8 mouse cellular contexts compared by ENCODE assay signal in the genomic region with DNA sequence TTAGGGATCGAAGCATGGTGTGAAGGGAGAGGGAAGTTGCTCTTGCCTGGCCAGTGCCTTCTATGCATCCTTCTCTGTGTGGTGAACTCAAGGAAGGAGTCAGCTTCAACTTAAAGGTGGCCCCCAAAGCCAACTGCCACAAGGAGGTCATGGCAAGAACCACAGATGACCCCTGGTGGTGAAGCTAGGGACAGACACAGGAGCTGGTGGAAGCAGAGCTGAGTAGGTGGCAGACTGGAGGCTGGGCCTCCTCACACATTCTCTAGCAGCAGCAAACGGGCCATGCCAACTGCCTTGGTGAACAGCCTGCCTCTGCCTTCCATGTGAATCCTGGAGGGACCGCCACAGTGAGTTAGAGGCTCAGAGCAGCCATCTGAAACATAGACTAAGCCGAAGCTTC. TPM values are rescaled to one million over a fixed set of nuclear protein-coding genes. Genes with fewer than 3 reads are reported as not detected.
DNase-seq lines count a peak whose midpoint lies in the region; ATAC-seq and TF ChIP-seq lines count a peak whose summit lies in the region.

No protein-coding gene starts in this region.

- no peak for TF ChIP-seq POLR2A in ES-Bruce4 (IDR thresholded peaks at IDR 0.05; ENCODE audit: insufficient read depth, low read length)

- ATAC-seq in lung, embryonic 15.5 days (ENCODE audit: borderline replicate concordance, extremely low read depth, low FRiP score, low TSS enrichment): 0 out of 2 replicates have a peak, but pooled peaks have one; percentile 24
- ATAC-seq in erythroid progenitor cell, adult 5-6 weeks (replicated peaks; ENCODE audit: low FRiP score, poor library complexity, severe bottlenecking): no peak

- H3K4me2 ChIP-seq in lung, embryonic 15.5 days: no peak overlapping the region

- WGBS in lung, embryonic 15.5 days: 69% methylated on average over 4 of the region's 4 CpGs

- TF ChIP-seq EP300 in ES-Bruce4 (IDR thresholded peaks at IDR 0.05; ENCODE audit: insufficient read depth, low read depth, low read length): no peak

- peak; percentile 76 for TF ChIP-seq CTCF in ES-Bruce4 (IDR thresholded peaks at IDR 0.05; ENCODE audit: low read depth, low read length)

- no peaks in the 10 kb centered on the region for H3K27me3 ChIP-seq in ES-Bruce4 (ENCODE audit: control insufficient read depth, insufficient read depth, low read length, poor library complexity, severe bottlenecking)
- H3K27me3 ChIP-seq in lung, embryonic 15.5 days: no peaks in the 10 kb centered on the region

- H3K36me3 ChIP-seq in ES-Bruce4 (ENCODE audit: control insufficient read depth, insufficient read depth, low read length, poor library complexity, severe bottlenecking): no peaks in the 10 kb centered on the region
- H3K36me3 ChIP-seq in lung, embryonic 15.5 days: no peaks in the 10 kb centered on the region

- H3K4me1 ChIP-seq in ES-Bruce4 (ENCODE audit: control insufficient read depth, insufficient read depth, low read length): peaks cover 4% of the 10 kb centered on the region
- H3K4me1 ChIP-seq in lung, embryonic 15.5 days: peaks cover 12% of the 10 kb centered on the region

- peak; percentile 67 for DNase-seq in A20 (ENCODE audit: low read depth, low spot score)
- peak; percentile 61 for DNase-seq in cerebellum, adult 8-10 months
- DNase-seq in gastrocnemius, postnatal 10 days: peak; percentile 58
- peak; percentile 76 to 85 for DNase-seq in kidney, postnatal 36 days
- DNase-seq in right cerebral cortex, postnatal 4 days: peak; percentile 37

- H3K4me3 ChIP-seq in ES-Bruce4 (ENCODE audit: low read depth, low read length): no peak overlapping the region
- H3K4me3 ChIP-seq in lung, embryonic 15.5 days: no peak overlapping the region

- no peaks in the 10 kb centered on the region for H3K9me3 ChIP-seq in ES-Bruce4 (replicated peaks; ENCODE audit: control insufficient read depth, insufficient read depth, low read length, poor library complexity, severe bottlenecking)
- no peaks in the 10 kb centered on the region for H3K9me3 ChIP-seq in lung, embryonic 15.5 days

- H3K9ac ChIP-seq in ES-Bruce4 (ENCODE audit: low read depth, poor library complexity, severe bottlenecking): no peak overlapping the region
- no peak overlapping the region for H3K9ac ChIP-seq in lung, embryonic 15.5 days

- H3K27ac ChIP-seq in ES-Bruce4 (ENCODE audit: insufficient read depth, low read length): no peak overlapping the region
- H3K27ac ChIP-seq in lung, embryonic 15.5 days: no peak overlapping the region

RNA-seq across cellular contexts. Expression of gene Afap1l2, which starts 23.6 kb away (rescaled TPM):
- polyA plus RNA-seq in ES-Bruce4 (2011; ENCODE audit: insufficient read depth, insufficient read length, low read depth, missing spikeins): 13.1 and 17.3 TPM in 2 replicates
- 10 to 100 TPM; 14.2 to 22.4 TPM for total RNA-seq in gastrocnemius, postnatal 10 days (2021)
- 28.4 and 29.7 TPM in 2 replicates for polyA plus RNA-seq in lung, embryonic 15.5 days (2015; fragmentation: Nextera tagmentation; extraction: Ambion mirVana)
- total RNA-seq in erythroid progenitor cell, adult 5-6 weeks (2015; ENCODE audit: low replicate concordance): not detected in 2 replicates
- total RNA-seq in erythroid progenitor cell, adult 5-6 weeks (2017; ENCODE audit: low replicate concordance): not detected in 2 replicates

Comparison
In these comparisons a context has a peak if more than half of its experiments do, and no peak if none do; other contexts are left out.
1. RNA of gene Afap1l2, which starts 23.6 kb away (total RNA-seq): 14.2 to 22.4 TPM in gastrocnemius, postnatal 10 days; not detected in erythroid progenitor cell, adult 5-6 weeks; every median in the first group is over 10 times any median in the second.
2. Peak in every context shown above with its lines, with median percentiles within 50 percentile points of each other: DNase-seq.